Mouse (Mus musculus): Measurements from ENCODE around the gene Igf1r.

DNA sequence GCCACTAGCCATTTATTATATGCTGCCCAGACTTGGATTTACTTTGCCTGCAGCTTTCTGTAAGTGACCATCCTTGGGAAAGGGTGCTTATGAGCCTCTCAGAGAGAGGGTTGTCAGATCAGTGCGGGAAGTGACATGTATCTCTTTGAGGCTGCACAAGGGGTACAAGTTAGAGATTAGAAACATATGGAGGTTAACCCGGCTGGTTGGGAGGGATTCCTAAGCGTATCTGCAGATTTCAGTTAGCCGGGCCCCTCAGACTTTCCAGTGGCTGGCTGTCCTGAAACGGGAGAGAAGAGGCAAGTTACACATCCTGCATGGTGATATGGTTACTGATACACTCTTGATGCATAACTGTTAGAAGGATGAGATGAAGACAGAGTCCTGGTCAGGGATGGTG is 161.7 kb downstream of the Igf1r start:
- TF ChIP-seq CTCF (IDR thresholded peaks at IDR 0.05; ENCODE audit: low read depth): no peak
- no peak for TF ChIP-seq EP300 (IDR thresholded peaks at IDR 0.05; ENCODE audit: low read depth)

All from liver, postnatal 0 days (tissue).